Mouse (Mus musculus) adrenal gland (tissue): ENCODE results near the gene Cped1.

Source experiments
- intact Hi-C: fragments of 180-260 bp; cut with DNase I; formaldehyde crosslinking; loops from one replicate; pipeline ENCODE4 v1.15.1; 2025
- long read RNA-seq, 2 experiments: library from polyadenylated mRNA; unstranded; transcript quantifications; one replicate each; pipeline ENCODE4 v2.0.0; 2020; ENCODE audit warnings: borderline replicate concordance in 1 of 2; ENCODE audit not compliant: insufficient replicate concordance in 1 of 2

Cped1 gene
- long read RNA-seq, experiment 1, full-length matches to known transcripts, result 1 of 35 reads
- long read RNA-seq, experiment 1, partial matches to known transcripts, result 8 of 35 reads
- long read RNA-seq, experiment 1, other reads (novel, unspliced or antisense), result 26 of 35 reads
- long read RNA-seq, experiment 2, full-length matches to known transcripts, result 4 of 34 reads
- long read RNA-seq, experiment 2, partial matches to known transcripts, result 9 of 34 reads
- long read RNA-seq, experiment 2, other reads (novel, unspliced or antisense), result 21 of 34 reads

GRCm38 (mm10) chr6:21985732-21986540 is at the start of gene Cped1:
Cped1 (plus strand) TSS chr6:21985916.
- intact Hi-C loops, result loop anchor here (2.0 to 5.0 kb wide), 2 partner anchors 51 to 85 kb away; no protein-coding TSS in a partner anchor

- intact Hi-C loops, result no loop called here
Measured at GRCm38 (mm10) chr6:21937981-21938635, 47.6 kb upstream of the Cped1 start.

- intact Hi-C loops, result loop anchor here (5.0 kb wide), 2 partner anchors 87 to 152 kb away; no protein-coding TSS in a partner anchor
Measured at GRCm38 (mm10) chr6:21949226-21949731, 36.4 kb upstream of the Cped1 start, which contains the start of gene Ing3. Ing3 (plus strand) TSS chr6:21949571.

- intact Hi-C loops, result loop anchor here (5.0 kb wide), 2 partner anchors 88 to 153 kb away; no protein-coding TSS in a partner anchor
Measured at GRCm38 (mm10) chr6:21949771-21950448, 35.8 kb upstream of the Cped1 start.

DNA sequence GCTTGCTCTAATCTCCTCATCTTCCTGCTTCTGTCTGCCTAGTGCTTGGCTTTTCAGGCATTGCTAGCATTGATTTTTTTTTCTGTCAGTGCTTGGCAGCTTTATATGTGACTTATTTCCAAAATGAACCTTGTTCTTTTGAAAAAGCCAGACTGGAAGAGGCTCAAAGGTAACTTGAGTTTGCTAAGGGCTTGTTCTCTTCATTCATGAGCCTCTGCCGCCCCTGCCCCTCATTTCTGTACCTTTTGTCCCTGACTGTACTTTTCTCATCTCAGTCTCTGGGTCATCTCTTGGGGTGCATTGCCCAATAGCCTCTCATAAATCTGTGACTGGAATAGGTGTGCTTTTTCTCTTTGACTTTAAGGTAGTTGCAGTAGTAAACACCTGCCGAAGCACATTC is 35.0 kb upstream of the Cped1 start:
- intact Hi-C loops, result no loop called here

DNA sequence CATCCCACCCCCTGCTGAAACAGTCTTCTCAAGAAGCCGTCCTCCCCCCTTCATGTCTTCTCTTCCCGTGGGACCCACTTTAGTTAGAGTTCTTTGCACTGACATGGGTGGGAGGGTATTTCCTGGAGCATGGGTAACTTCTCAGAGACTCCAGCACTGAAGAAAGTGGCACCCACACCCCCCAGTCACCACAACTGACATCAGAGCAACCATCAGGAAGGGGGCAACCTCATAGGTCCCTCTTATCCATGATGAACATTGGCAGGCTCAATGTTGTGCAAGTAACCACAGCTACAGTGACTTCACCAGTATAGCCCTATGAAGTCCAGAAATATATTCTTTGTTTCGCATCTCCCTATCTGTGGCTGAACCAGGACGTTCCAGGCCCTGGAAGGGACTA is 30.2 kb upstream of the Cped1 start:
- intact Hi-C loops, result no loop called here

GRCm38 (mm10) chr6:21958922-21959321 is 26.8 kb upstream of the Cped1 start:
- intact Hi-C loops, result no loop called here

- intact Hi-C loops, result no loop called here
Measured at GRCm38 (mm10) chr6:21959909-21960308, 25.8 kb upstream of the Cped1 start.

- intact Hi-C loops, result no loop called here
Measured at GRCm38 (mm10) chr6:21977532-21977931, 8.2 kb upstream of the Cped1 start.

- intact Hi-C loops, result no loop called here
Measured at GRCm38 (mm10) chr6:21981114-21981513, 4.6 kb upstream of the Cped1 start.

DNA sequence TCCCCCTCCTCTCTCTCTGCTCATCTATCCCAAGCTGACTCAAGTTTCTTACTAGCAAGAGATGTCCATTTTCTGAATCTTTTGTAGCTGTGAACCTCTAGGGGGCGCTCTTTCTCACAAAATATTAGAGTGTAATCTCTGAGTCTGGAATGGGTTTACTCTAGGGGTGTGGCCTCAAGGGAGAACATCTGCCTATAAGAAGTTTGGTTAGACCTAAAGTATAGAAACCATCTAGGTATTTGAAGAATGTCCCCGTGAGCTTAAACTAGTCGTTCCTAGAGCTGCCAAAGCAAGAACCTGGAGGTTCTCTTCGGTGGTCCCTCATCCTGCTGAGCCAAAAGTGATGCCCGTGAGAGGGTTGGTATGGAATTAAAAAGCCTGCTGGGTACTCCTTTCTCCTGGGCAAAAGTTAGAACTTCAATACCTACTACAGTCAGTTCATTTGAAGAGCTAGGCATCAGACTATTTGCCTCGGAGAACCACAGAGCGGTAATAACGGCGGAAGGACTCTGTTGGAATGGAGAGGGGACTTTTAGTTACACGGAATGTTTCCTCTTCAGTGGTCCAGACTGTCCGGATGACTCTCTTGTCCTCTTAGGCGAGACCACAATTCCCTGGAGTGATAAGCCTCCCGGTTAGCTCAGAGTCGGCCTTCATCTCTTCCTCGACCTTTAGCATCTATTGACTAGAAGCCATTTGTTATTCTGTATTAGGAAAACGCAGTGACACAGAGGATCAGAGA is 555 bp upstream of the Cped1 start:
- intact Hi-C loops, result loop anchor here (2.0 to 5.0 kb wide), 2 partner anchors 52 to 86 kb away; no protein-coding TSS in a partner anchor

DNA sequence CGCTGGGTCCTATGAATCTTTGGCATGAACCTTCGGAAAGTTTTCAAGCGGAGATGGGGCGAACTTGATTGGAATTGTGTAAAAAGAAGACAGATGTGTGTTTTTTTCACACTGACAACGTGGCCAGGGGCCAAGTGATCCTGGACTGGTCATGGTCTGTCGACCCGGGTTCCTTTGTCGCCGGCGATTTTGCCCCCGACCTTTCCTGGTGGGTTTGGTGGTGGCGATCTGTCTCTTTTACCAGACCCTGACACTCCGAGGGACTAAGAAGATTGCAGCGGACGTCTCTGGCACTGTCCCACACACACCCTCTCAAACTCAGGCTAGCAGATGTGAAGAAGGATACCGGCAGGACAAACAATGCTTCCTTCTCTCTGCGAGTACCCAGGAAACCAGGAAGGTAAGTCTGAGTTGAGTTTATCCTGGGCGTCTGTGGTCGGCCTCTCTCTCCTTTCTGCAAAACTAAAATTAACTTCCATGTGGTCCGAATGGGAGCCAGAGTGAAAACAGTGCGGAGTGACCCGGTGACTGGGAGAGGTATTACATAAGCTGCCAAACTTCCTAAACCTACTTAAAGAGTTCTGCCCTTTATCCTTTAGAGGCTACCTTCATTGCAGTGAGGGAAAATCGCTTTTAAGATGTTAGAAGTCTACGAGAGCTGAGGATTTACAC is 1.1 kb downstream of the Cped1 start:
- intact Hi-C loops, result loop anchor here (5.0 kb wide), 1 partner anchor 51 kb away; no protein-coding TSS in a partner anchor

- intact Hi-C loops, result loop anchor here (5.0 kb wide), 1 partner anchor 50 kb away; no protein-coding TSS in a partner anchor
Measured at GRCm38 (mm10) chr6:21987554-21987953, 1.8 kb downstream of the Cped1 start.

DNA sequence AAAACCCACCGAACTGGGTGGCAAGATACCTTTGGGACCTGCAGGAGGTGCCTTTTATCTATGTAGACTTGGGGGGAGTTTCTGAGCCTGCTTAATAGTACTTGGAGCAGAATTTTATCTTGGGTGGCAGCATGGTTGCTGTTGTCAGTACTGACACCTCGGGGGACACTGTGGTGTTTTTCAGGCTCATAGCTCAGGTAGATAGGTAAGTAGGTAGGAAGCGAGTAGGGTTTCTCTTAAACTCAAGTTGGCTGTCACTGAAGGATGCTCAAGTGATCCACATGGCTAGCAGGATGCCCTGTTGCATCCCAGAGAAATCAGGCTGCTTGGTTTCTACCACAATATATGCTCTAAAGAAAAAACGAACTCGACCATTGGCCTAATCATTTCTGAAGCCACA is 2.6 kb downstream of the Cped1 start:
- intact Hi-C loops, result loop anchor here (5.0 kb wide), 1 partner anchor 49 kb away; no protein-coding TSS in a partner anchor

DNA sequence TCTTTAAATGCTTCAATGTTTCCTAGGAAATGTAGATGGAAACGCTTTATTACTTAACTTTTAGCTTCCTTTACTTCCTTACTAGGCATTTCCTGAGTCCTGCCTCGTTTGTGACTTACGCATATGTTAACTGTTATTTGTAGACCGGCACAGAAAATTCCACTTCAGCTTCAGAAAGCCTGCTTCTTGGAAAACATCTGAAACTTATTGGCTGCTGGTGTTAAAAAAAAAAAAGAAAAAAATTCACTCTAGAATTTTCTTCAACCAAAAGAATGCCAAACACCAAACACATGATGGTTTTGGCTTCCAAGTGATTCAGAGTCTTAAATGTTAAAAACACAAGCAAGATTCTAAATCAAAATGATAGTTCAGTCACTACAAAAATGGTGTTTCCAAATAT is 3.4 kb downstream of the Cped1 start:
- intact Hi-C loops, result loop anchor here (5.0 kb wide), 1 partner anchor 48 kb away; no protein-coding TSS in a partner anchor

GRCm38 (mm10) chr6:21990181-21991135 is 4.7 kb downstream of the Cped1 start:
- intact Hi-C loops, result no loop called here

DNA sequence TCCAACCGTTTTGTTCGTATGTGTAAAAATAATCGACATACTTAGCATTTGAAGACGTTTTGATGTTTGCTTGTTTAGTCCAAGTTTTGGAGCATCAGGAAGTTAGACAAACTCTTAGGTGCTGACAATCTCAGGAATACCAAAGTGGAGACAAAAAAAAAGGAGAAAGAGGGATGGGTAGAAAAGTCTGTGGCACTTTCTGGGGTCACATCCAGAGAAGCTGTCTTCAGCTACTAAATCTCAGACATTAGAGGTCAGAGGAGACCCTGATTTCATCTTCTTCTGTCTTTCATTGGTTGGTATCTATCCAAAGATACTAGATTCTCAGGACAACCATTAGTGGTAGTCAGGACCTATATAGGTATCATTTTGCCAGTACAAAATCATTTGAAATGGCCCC is 5.4 kb downstream of the Cped1 start:
- intact Hi-C loops, result no loop called here

DNA sequence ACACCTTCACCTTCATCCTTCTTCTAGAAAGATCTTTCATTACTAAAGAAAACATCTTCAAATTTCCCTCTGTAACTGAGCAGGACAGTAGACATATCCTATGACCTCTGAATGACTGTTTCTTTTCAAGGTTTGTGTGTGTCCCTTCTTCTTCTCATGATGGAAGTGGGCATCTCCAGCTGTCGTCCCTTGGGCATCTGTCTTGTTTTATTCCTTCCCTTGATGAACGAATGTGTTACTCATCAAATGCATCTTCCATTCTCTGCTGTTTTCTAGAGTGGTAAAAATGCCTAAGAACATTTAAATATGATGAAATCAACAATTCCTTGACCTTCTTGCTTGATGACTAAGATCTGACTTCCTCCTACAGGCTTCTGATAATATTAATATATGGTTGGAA is 7.4 kb downstream of the Cped1 start:
- intact Hi-C loops, result no loop called here
